Mouse (Mus musculus) testis, adult 2 months (tissue): ENCODE results near the gene Adipor1.

ENCODE experiments used
- CTCF ChIP-seq: fragments of 200-500 bp; IDR thresholded peaks from 2 replicates; pipeline ENCODE4 v1.5.1; 2012; ENCODE audit warnings: low read depth, mild to moderate bottlenecking, inconsistent platforms, low read length, moderate library complexity; ENCODE audit not compliant: control insufficient read depth, insufficient read depth, insufficient replicate concordance
- POLR2A ChIP-seq: fragments of 200-500 bp; IDR thresholded peaks from 2 replicates; pipeline ENCODE4 v1.6.1; 2012; ENCODE audit warnings: low read depth, mild to moderate bottlenecking, inconsistent platforms, low read length, moderate library complexity; ENCODE audit not compliant: control insufficient read depth

DNA sequence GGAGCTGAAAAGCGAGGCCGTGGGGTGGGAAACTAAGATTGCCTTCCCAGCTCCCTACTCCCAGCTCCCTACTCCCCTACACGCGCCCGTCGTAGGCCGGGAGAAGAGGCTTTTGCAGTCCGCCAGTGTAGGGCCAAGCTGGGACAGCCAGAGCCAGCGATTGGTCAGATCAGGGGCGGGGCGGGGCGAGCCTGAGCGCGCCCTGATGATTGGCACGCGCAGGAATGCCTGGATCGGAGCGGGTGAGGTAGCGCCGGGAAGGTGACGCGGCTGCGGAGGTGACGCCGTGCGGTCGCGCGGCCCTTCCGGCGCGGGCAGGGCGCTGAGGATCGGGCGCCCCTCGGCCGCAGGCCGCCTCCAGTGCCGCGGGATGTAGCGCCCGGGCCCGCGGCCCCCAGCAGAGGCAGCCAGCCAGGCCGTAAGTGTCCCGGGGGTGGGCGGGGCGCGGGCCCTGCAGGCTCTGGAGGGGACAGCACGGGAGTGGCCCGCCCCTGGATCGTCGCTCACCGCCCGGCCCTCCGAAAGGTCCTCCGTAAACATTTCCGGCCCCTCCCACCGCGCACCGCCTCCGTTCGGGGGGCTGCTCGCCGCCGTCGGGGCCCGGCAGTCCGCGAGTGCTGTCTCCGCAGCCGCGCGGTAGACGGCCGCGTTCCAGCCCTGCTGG, at the start of gene Adipor1:
- TF ChIP-seq CTCF (no peak), POLR2A (peak; percentile 73)
